Mouse (Mus musculus) spleen, postnatal 14 days (tissue): ENCODE results near the gene Rheb.
"Not testable (repeated sequence)": the region's sequence is repeated elsewhere in the genome, so short reads cannot be mapped to it uniquely, and the experiment has no call there.

Source experiments
- DNase-seq, 2 experiments: peaks; one replicate each; pipeline ENCODE4 v3.0.0; 2021 to 2022; ENCODE audit warnings: low spot score in 2 of 2

Gene Rheb

DNA sequence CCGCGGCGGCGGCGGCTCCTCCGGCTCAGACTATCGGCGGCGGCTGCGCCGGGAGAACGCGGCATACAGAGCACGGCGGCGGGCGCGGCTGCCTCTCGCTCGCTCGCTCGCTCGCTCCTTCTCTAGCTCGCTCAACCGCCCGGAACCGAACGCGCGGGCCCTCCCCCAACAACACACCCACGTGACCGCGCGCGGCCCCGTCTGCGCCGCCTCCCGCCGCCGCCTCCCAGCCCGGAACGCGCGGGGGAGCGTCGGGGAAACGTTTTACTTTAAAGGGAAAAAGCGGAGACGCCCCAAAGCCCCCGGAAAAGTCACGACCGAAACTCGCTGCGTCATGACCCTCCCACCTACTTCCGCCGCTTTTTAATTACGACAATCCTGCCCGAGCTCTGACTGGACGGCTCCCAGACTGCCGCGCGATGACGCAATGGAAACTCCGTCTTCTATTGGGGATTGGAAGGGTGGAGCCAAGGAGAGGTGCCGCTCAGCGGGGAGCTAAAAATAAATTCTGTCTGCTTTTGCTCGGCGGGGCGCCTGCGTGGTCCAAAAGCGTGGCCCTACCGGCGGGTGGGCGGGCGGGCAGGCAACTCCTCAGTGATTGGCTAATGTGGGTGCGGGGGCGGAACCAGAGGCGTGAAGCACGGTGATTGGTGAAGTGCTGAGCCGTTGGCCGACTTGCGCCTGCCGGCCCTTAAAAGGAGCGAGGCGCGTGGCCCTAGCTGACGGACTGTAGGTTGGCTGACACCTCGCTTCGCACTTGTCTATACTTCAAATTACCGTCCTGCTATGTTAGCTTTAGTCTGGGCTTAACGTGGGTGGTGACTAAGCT is at the start of gene Rheb:
Gene Rheb, minus strand, starts transcription at position 351 of the 829 bp plus-strand sequence.
- peak; percentile 92 to 96 for DNase-seq

DNA sequence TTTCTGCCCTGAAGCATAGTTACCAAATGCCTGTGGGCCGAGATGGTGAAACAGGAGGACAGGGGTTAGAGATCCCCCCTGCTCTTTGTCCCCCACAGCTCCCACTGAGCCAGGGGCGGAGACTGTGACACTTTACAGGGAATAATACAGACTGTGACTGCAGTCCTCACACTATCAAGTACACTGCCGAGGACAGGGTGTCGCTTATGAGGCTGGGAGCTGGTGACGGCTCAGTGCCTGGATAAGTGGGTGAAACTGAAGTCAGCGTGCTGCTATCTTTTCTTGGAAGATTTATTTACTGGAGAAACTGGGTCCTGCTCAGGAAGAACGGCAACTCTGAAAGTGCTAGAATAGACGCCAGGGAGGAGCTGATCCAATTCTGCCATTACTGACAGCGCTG is 47.4 kb upstream of the Rheb start:
- no peak for DNase-seq

DNA sequence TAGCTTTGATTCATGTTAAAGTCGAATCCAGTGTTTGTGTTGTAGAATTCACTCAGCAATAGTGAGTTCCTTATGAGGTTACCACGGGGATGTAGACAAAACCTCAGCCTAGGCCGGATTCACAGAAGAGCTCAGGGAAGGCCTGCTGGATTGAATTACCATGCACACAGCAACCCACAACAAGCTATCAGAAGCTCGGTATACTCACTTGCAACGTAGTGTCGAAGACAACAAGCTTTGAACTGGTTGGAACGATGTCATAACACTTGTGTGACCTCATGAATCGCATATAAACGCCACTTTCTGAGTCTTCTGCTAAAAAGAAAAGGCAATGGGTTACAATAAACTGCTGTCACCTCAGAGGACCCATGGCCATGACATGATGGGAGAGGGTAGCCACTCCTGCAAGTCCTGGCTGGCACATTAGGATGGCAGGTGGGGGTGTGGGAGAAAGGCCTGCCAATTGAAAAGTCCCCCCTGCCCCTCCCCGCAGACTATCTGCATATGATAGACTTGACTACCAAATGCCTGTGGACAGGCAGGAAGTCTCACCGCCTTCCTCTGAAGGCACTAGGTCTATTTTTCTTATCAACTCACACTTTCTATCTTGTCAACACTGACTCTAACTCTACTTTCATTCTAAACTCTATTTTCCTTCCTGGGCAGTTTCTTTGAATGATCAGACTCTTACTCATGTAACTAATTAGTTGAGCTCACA is 46.6 kb upstream of the Rheb start:
- no peak for DNase-seq

DNA sequence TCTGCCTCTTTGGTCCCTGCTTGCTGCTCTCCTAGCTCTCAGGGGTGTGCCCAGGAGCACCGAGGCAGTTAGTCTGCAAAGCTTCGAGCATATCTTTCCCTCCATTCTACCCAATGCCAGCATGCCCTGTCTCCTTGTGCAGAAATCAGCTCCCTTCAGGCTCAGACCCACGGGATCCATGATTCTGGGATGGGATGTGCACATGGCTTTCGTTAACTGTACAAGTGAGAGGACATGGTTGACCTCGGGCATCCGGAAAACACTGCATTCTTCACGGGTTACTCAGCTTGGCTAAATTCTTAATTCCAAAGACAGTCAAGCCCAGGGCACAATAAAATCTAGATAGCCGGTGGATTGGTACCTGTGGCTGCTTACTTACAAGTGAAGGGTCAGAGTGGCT is 44.8 kb upstream of the Rheb start:
- no peak for DNase-seq

DNA sequence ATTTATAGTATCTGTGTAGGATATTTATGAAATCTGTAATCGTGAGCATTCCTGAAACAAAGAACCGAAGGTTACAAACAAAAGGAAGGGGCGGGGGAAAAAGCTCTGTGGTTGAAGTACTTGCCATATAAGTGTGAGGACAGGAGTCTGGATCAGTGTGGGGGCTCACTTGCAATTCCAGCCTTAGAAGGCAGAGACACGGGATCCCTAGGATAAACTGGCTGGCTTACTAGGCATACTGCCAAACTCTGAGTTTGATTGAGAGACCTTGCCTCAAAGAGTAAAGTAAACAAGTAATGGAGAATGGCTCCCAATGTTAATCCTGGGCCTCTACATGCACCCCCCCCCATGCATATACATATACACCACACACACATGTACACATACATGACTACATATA is 36.3 kb upstream of the Rheb start:
- DNase-seq: no peak

DNA sequence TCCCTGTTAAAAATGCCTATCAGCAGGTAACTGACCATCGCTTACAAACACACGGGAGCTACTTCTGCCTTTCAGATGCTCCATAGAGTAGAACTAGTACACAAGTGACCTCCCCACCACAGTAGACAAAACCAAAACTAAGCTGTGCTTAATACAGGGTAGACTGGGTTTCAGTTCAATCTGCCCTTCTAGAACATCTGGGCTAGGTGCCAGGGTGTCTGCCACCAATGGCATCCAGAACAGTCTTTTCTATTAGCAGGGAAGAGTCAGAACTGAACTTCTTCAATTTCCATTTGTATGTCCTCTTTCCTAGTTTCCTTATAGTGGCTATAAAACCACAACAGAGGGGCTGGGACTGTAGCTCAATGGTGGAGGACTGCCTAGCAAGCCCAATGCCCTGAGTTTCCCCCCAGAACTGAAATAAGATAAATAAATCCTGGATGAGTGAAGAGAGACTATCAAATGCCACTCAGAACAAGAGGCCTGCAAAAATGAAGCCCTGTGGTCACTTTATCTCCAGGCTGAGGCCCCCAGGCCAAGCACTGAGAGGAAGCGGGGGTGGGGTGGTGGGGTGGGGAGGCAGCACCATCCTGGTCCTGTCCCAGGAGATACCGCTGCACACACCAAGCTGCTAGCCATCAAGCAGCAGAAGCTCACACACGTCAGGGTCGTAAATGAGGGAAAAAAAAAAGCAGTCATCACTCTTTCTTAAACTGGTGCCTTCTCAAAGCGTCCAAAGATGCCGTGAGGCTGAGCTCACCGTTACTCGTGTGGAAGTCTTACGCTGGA is 35.6 kb upstream of the Rheb start:
- no peak for DNase-seq

DNA sequence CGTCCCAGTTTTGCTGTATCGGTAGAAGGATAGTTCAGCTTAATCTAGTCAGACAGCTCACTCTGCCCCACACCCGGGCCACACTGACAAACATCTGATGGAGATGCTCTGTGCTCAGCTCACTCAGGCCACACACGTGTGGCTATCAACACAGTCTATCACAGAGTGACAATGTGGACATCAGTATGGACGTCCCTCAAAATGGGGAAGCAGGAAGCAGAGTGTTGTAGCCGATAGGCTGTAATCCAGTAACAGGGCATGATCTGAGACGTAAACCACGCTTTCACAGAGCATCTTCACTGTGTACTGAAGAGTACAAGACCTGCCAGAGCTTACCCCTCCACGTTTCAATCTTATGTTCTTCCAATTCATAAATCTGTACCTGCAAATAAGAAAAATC is 34.2 kb upstream of the Rheb start:
- DNase-seq: no peak

DNA sequence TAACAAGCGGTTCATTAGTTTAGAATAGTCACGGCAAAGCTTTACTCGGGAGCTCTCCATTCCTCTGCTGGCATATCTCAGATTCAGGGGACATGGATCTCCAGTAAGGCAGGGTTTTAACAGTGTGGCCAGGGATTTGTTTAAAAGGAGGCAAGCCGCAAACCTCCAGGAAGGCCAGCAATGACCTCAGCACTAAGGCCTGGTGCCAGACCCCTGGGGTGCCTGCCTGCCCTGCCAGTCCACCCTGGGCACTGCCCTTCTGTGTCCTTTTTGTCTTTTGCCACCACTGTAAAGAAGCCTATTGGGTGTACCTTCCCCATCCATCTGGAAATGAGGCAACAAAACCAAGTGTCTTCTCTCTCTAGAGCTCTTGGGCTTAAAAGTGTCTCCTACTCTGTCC is 31.7 kb upstream of the Rheb start:
- no peak for DNase-seq

DNA sequence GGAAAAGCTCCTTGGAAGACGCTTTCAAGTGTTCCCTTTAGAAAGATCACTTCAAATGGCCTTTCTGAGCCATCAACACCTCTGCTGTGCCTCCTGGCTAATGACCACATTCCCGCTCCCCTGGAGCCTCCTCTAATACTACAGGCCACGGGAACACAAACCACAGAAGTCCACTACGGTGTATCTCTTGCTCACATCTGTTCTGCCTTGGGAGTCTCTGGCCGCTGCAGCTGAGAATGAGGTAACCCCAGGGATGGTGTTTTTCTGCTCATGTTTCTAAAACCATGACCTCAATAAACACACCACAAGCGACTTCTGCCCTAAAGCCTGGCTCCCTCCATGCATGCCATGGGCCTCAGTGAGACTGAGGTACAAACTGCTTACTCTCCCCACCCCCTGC is 30.8 kb upstream of the Rheb start:
- no peak for DNase-seq

DNA sequence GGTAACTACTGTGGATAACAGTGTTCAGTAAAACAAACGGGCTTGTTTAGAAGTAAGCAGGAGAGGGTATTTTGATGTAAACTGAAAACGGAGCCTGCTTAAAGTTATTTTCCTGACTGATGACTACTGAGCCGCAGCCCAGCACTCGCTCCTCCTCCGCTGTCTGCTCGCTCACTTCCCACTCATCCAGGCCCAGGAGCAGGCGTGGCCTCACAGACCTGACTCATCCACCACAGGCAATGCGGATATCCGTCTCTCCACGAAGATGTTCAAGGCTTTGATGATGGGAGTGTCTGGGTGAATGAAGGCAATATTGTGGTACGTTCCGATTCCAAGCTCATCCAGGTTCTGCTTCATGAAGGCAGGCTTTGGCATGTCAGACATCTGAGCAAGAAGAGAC is 28.9 kb upstream of the Rheb start:
- DNase-seq: no peak

DNA sequence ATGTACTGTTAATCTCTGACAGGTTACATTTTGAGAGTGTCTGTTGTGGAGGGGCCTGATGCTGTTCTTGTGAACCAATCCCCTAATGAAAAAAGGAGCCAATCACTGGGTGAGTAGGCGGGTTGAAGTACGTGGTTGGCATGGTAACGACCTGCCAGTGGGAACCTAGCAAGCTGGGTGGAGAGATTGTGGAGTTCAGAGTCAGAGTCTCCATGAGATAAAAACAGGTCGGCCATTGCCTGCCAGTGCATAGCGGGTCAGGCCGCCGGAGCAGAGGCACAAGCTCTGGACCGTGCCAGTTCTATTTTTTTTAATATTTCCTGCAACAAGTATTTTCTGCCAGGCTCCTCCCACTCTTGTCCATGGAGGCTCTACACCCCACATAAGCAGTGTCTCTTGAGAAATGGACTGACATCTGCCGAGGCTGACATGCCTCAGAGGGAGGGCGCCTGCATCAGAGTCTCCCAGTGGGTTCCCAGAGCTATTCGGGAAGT is 27.4 kb upstream of the Rheb start:
- DNase-seq: peak; percentile 24 to 39

DNA sequence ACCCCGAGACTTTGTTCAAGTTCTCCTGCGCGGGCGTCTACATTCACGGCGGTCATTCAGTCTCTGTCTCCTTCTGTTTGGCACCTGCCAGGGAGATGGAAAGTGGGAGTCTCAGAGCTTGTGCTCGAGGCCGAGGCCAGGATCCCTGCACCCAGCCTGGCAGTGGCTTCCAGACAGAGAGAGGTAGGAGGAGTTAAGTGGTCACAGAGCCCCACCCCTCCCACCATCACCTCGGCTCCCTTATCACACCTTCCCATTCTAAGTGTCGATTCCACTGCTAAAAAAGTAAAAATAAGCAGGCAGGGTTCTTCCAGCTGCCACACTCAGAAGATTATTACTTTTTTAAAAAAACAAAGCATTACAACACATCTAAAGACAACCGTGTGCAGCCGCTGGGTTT is 21.4 kb upstream of the Rheb start:
- DNase-seq: no peak

DNA sequence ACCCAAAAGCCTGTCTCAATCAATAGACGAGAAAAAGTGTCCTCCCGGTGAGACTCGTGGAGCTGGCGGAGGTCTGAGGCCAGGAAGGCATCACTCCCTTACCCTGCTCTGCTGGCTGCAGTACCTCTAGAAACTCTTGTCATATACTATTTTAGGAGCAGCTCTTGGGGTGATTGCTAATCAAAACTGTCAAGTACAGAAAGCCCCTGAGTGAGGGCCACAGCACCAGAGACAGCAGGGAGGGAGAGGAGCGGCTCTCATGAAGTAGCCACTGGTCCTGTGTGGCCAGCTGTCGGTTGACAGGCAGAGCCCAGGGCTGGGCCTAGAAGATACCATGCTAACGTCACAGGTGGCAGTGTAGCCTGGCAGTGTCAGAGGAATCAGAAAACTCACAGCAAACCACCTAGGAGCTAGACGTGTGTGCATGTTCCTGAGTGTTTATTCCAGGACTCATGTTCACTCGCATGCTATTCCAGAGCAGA is 19.1 kb upstream of the Rheb start:
- no peak for DNase-seq

DNA sequence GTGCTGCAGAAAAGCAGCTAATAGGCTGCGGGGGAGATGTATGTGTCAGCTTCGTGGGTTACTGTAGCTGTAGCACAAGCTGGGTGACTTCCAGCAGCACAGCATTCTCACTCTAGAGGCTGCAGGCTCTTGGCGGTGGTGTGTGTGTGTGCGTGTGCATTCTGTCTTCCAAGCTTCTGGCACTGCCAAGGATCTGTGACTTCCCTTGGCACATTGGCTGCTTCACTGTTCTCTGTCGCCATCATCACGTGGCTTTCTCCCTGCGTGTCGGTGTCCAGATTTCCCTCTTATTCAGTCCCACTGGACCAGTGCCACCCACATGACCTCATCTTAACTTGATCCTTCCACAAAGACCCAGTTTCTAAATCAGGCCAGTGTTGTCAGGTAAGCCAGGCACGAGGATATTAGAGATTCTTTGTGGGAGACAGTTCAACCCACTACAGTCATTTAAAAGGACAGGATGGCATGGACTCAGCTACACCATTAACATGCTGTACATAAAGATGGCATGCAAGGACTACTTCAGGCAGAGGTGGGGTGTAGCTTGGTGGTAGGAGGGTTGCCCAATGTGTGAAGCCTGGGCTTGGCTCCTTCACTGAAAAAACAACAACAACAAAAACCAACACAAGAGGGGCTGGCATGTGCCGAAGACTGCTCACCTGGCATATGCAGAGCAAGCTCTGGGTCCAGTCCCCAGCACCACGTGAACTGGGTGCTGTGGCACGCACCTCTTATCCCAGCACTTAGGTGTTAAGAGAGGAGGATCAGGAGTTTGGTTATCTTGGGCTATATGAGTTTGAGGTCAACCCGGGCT is 18.4 kb upstream of the Rheb start:
- DNase-seq: no peak

DNA sequence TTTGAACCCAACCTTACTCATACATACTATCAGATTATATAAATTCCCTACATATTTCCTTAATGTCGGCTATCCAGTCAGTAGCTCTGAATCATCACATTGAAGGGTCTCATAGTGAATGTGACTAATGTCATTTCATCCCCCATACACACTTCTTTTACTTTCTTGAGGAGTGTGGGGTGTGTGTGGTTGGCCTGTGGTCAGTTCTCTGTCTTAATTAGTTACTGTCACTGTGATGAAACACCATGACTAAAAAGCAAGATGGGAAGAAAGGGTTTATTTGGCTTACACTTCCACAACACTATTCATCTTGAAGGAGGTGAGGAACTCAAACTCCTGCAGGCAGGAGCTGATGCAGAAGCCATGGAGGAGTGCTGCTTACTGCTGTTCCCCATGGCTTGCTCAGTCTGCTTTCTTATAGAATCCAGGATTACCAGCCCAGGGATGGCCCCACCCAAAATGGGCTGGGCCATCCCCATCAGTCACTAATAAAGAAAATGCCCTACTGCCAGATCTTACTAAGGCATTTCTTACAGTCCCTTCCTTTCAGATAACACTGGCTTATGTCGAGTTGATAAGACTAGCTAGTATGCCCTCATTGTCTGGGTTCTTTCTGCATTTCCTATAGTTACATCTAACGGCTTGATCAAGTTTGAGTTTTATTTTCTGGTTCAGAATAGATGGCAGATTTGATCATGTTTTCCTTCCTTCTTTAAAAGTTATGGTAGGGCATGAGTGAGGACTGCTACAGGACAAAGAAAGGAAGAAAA is 17.5 kb upstream of the Rheb start:
- DNase-seq: no peak

DNA sequence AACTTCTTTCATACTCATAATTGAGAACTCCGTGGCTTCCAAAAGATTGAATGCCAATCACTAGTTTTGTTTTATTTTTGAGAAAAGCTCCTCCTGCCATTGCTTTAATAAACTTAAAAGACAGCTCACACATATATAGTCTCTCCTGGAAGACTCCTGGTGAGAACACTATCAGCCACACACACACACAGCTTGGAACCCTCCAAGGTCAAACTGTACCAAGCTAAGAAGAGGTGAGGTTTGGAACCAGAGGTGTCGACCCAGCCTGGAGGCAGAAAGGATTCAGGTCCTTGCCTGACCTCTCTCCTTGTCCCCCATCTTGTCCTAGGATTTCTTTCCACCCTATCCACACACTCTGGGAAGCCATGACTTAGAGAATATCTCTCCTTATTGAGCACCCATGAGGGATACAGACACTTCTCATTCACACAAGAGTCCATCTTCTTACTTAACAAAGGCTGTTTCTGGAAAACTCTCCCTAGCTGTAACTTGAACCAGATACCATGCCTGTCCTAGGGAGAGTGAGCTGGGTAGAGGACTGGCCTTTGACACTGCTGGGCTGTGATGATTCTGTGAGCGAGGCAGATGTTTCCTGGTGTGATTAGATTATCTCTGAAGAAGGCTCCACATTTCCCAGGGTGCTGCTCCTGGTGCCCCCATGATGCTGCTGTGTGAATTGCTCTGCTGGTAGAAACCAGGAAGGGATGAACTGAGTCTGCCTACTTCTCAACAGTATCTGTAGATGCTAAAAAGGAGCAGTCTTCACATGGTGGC is 12.6 kb upstream of the Rheb start:
- DNase-seq: no peak

DNA sequence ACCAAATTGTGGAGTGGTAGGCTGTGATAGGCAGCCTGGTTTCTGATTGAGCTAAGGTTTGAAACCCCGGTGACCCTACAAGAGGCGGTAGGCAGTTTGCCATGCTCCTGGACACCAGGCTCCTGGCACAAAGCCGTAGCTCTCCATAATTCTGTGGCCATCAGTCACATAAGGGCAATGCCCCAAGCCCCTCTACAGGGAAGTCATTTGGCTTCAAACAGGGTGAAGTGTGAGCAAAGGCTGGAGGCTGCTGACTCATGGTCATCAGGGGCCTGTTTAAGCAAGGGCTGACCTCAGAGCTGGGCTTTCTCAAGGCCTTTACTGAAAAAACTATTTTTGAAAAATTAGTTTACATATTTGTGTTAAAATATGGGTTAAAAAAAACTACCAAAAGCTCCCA is 11.8 kb upstream of the Rheb start:
- DNase-seq: no peak

DNA sequence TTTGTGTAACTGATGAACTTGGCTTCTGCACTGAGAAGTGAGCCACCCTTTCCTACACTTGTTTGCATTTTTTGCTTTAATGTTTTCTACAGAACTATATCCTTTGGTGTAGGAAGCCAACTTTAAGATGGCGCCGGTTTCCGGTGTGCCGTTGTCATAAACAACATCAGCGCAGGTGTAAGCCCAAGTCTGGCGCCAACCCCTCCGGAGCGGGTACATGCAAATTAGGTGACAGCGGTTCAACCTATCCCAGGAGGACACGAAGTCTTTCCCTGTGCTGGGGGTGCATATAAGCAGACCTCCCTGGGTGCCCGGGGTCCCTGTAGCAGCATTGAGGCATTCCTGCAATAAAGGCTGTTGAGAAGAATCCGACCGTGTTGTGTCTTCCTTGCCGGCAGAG is 5.8 kb upstream of the Rheb start:
- not testable (repeated sequence) for DNase-seq

DNA sequence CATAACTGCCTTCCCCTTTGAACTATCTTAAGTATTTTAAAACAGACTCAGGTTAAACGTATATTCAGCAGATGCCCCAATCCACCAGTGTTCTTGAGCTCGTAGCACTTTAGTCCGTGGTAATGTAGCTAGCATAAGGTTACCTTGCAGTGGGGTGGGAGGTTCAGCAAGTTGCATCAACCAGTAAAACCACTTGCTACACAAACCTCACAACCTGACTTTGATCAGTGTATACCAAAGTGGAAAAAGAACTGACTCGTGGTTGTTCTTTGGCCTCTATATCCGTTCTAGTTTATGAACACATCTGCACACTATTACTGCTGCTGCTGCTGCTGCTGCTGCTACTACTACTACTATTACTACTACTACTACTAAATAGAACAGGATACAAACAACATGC is 1.4 kb upstream of the Rheb start:
- no peak for DNase-seq

DNA sequence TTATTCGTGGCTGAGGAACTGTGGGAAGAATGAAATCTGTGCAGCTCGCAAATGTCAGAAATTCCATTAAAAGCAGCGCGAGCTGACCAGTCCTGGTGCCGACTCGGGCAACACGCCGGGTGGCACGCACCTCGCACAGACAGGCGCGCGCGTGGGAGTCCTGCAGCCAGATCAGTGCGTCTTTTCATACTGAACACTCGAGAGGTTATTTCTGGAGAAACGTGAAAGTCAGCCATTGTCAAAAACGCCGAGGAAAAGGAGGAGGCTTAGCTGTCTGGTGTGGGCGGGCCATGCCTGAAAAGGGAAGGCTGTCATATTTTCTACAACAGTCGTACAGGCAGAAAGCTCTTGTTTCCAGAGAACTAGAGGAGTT is 665 bp upstream of the Rheb start:
- no peak for DNase-seq
